Comparison of ENCODE assay signal across 27 mouse cellular contexts in genomic region chr19:43813315-43813714, GRCm38 (mm10). TPM values are rescaled to one million over a fixed set of nuclear protein-coding genes. Genes with fewer than 3 reads are reported as not detected.
DNase-seq lines count a peak whose midpoint lies in the region; ATAC-seq lines count a peak whose summit lies in the region.
"Had no signal": no experiment of that assay in that cellular context is flagged by ENCODE, and none has a peak within 500 bp of the region (broad histone marks: within the 10 kb centered on the region; RNA-seq: fewer than 3 reads in every experiment).

No protein-coding gene starts in this region.

- H3K27me3 ChIP-seq in liver, embryonic 16.5 days (ENCODE audit: control insufficient read depth, insufficient read depth, low read depth, low read length): no peaks in the 10 kb centered on the region
- H3K27me3 ChIP-seq in liver, embryonic 12.5 days (replicated peaks): no peaks in the 10 kb centered on the region
- no peaks in the 10 kb centered on the region for H3K27me3 ChIP-seq in hindbrain, embryonic 16.5 days (replicated peaks; ENCODE audit: control insufficient read depth, insufficient read depth, low read length)
- no peaks in the 10 kb centered on the region for H3K27me3 ChIP-seq in hindbrain, embryonic 11.5 days (ENCODE audit: control insufficient read depth, insufficient read depth, low read length)
- H3K27me3 ChIP-seq: embryonic facial prominence, embryonic 15.5 days; limb, embryonic 15.5 days had no signal

- WGBS in liver, embryonic 16.5 days (ENCODE audit: insufficient replicate concordance): 63% methylated on average over 10 of the region's 10 CpGs
- 68% methylated on average over 10 of the region's 10 CpGs for WGBS in liver, embryonic 12.5 days (ENCODE audit: insufficient replicate concordance)
- 89% methylated on average over 10 of the region's 10 CpGs for WGBS in hindbrain, embryonic 16.5 days
- 92% methylated on average over 10 of the region's 10 CpGs for WGBS in hindbrain, embryonic 11.5 days

- peak; percentile 41; the same call in 1 of the 2 replicates for ATAC-seq in liver, embryonic 16.5 days (ENCODE audit: low read depth)
- no peak for ATAC-seq in liver, embryonic 12.5 days
- ATAC-seq in hindbrain, embryonic 16.5 days: no peak
- ATAC-seq in hindbrain, embryonic 11.5 days (ENCODE audit: low FRiP score): no peak
- ATAC-seq: forebrain, embryonic 14.5 days; hindbrain, postnatal 0 days; Patski had no signal

- DNase-seq in kidney, adult 18-20 months: peak; percentile 12
- DNase-seq in kidney, postnatal 10 days: no peak
- peak; percentile 23 to 45 for DNase-seq in kidney, postnatal 25 days
- DNase-seq in yolk sac, embryonic 10.5 days (ENCODE audit: low spot score): peak; percentile 47
- DNase-seq in hindbrain, embryonic 11.5 days (ENCODE audit: low spot score): no peak
- DNase-seq: adrenal gland, postnatal 10 days; cerebellum, adult 8-10 months; cerebellum, postnatal 25 days; gastrocnemius, postnatal 14 days; heart, postnatal 14 days; layer of hippocampus, adult 9-11 months; lung, adult 2 months; lung, postnatal 10 days; midbrain, embryonic 14.5 days; right cerebral cortex, postnatal 25 days; spleen, adult 18-20 months had no signal

- H3K4me3 ChIP-seq in liver, embryonic 16.5 days (ENCODE audit: low read depth, low read length): no peak overlapping the region
- H3K4me3 ChIP-seq in liver, embryonic 12.5 days: no peak overlapping the region
- H3K4me3 ChIP-seq in hindbrain, embryonic 16.5 days (ENCODE audit: low read length): no peak overlapping the region
- no peak overlapping the region for H3K4me3 ChIP-seq in hindbrain, embryonic 11.5 days (ENCODE audit: low read depth, low read length)
- H3K4me3 ChIP-seq: embryonic facial prominence, embryonic 10.5 days; embryonic facial prominence, embryonic 15.5 days; hindbrain, embryonic 10.5 days; limb, embryonic 10.5 days; limb, embryonic 15.5 days had no signal

- H3K36me3 ChIP-seq in liver, embryonic 16.5 days (ENCODE audit: control insufficient read depth, insufficient read depth): no peaks in the 10 kb centered on the region
- H3K36me3 ChIP-seq in liver, embryonic 12.5 days: no peaks in the 10 kb centered on the region; the same call in 1 of the 2 replicates
- no peaks in the 10 kb centered on the region for H3K36me3 ChIP-seq in hindbrain, embryonic 16.5 days (ENCODE audit: control insufficient read depth, insufficient read depth, low read length)
- no peaks in the 10 kb centered on the region for H3K36me3 ChIP-seq in hindbrain, embryonic 11.5 days (ENCODE audit: control insufficient read depth, insufficient read depth, low read length)
- H3K36me3 ChIP-seq: embryonic facial prominence, embryonic 10.5 days; embryonic facial prominence, embryonic 15.5 days; hindbrain, embryonic 10.5 days; limb, embryonic 10.5 days; limb, embryonic 15.5 days had no signal

- no peaks in the 10 kb centered on the region for H3K4me1 ChIP-seq in liver, embryonic 16.5 days (ENCODE audit: control insufficient read depth, low read depth, low read length)
- no peaks in the 10 kb centered on the region for H3K4me1 ChIP-seq in liver, embryonic 12.5 days
- no peaks in the 10 kb centered on the region for H3K4me1 ChIP-seq in hindbrain, embryonic 16.5 days (ENCODE audit: control insufficient read depth, insufficient read depth, low read depth, low read length)
- no peaks in the 10 kb centered on the region for H3K4me1 ChIP-seq in hindbrain, embryonic 11.5 days (replicated peaks; ENCODE audit: control insufficient read depth, insufficient read depth, low read length)
- H3K4me1 ChIP-seq: embryonic facial prominence, embryonic 15.5 days; limb, embryonic 10.5 days had no signal

- no peak overlapping the region for H3K9ac ChIP-seq in liver, embryonic 16.5 days (ENCODE audit: low read depth, low read length)
- H3K9ac ChIP-seq in liver, embryonic 12.5 days: no peak overlapping the region
- H3K9ac ChIP-seq in hindbrain, embryonic 16.5 days (ENCODE audit: low read depth, low read length): no peak overlapping the region
- H3K9ac ChIP-seq in hindbrain, embryonic 11.5 days (ENCODE audit: low read depth, low read length): no peak overlapping the region
- H3K9ac ChIP-seq: embryonic facial prominence, embryonic 15.5 days; limb, embryonic 15.5 days had no signal

- H3K27ac ChIP-seq in liver, embryonic 16.5 days (ENCODE audit: low read length): no peak overlapping the region
- H3K27ac ChIP-seq in liver, embryonic 12.5 days: no peak overlapping the region
- H3K27ac ChIP-seq in hindbrain, embryonic 16.5 days (ENCODE audit: low read depth, low read length): no peak overlapping the region
- no peak overlapping the region for H3K27ac ChIP-seq in hindbrain, embryonic 11.5 days (ENCODE audit: low read depth, low read length)
- H3K27ac ChIP-seq: embryonic facial prominence, embryonic 10.5 days; embryonic facial prominence, embryonic 15.5 days; hindbrain, embryonic 10.5 days; hindbrain, postnatal 0 days; limb, embryonic 10.5 days; limb, embryonic 15.5 days had no signal

- H3K9me3 ChIP-seq in liver, embryonic 16.5 days (replicated peaks; ENCODE audit: control insufficient read depth, low read length): no peaks in the 10 kb centered on the region
- H3K9me3 ChIP-seq in liver, embryonic 12.5 days (replicated peaks): no peaks in the 10 kb centered on the region
- H3K9me3 ChIP-seq in hindbrain, embryonic 16.5 days (ENCODE audit: control insufficient read depth, low read length): no peaks in the 10 kb centered on the region
- H3K9me3 ChIP-seq in hindbrain, embryonic 11.5 days (ENCODE audit: control insufficient read depth, low read length): no peaks in the 10 kb centered on the region
- H3K9me3 ChIP-seq: embryonic facial prominence, embryonic 10.5 days; embryonic facial prominence, embryonic 15.5 days; hindbrain, embryonic 10.5 days; limb, embryonic 10.5 days; limb, embryonic 15.5 days had no signal

- H3K4me2 ChIP-seq in liver, embryonic 16.5 days (ENCODE audit: low read depth, low read length): no peak overlapping the region
- no peak overlapping the region for H3K4me2 ChIP-seq in liver, embryonic 12.5 days
- H3K4me2 ChIP-seq in hindbrain, embryonic 16.5 days (ENCODE audit: low read length): no peak overlapping the region
- H3K4me2 ChIP-seq in hindbrain, embryonic 11.5 days (replicated peaks; ENCODE audit: low read depth, low read length): no peak overlapping the region
- H3K4me2 ChIP-seq: embryonic facial prominence, embryonic 15.5 days; limb, embryonic 15.5 days had no signal

RNA-seq across cellular contexts. Expression of gene Abcc2, which starts 31.3 kb away (rescaled TPM):
- polyA plus RNA-seq in liver, embryonic 16.5 days (2015; fragmentation: Nextera tagmentation; extraction: Ambion mirVana): 10.7 and 13.6 TPM in 2 replicates
- polyA plus RNA-seq in liver, embryonic 12.5 days (2016; fragmentation: Nextera tagmentation; extraction: Ambion mirVana): 8.2 and 8.8 TPM in 2 replicates
- 0.04 and 0.12 TPM in 2 replicates for polyA plus RNA-seq in hindbrain, embryonic 16.5 days (2015; fragmentation: Nextera tagmentation; extraction: Ambion mirVana)
- 0.03 and 0.09 TPM in 2 replicates for polyA plus RNA-seq in hindbrain, embryonic 11.5 days (2014; fragmentation: Nextera tagmentation; extraction: Ambion mirVana)
- polyA plus RNA-seq: embryonic facial prominence, embryonic 10.5 days; forebrain, embryonic 14.5 days; hindbrain, embryonic 10.5 days; midbrain, embryonic 14.5 days; Patski had no signal

Comparison
In these comparisons a context has a peak if more than half of its experiments do, and no peak if none do; other contexts are left out.
1. DNase-seq: peak in kidney, adult 18-20 months (single experiment), kidney, postnatal 25 days (2 of 2) and yolk sac, embryonic 10.5 days (single experiment); none in kidney, postnatal 10 days (single experiment) and hindbrain, embryonic 11.5 days (single experiment).